Mouse (Mus musculus): Measurements from ENCODE around the gene Jph3. TPM values are rescaled to one million over a fixed set of nuclear protein-coding genes. Genes with fewer than 3 reads are reported as not detected.
A peak's percentile ranks its signal among the peaks of the same experiment; 100 is the strongest.

Jph3 gene
- total RNA-seq, 2 experiments from 2014 or later, result 271 to 301 TPM

GRCm38 (mm10) chr8:121770845-121771752 lies 41.7 kb downstream of the Jph3 start:
- no peak for DNase-seq (ENCODE audit: low spot score in 2 of 2)

DNA sequence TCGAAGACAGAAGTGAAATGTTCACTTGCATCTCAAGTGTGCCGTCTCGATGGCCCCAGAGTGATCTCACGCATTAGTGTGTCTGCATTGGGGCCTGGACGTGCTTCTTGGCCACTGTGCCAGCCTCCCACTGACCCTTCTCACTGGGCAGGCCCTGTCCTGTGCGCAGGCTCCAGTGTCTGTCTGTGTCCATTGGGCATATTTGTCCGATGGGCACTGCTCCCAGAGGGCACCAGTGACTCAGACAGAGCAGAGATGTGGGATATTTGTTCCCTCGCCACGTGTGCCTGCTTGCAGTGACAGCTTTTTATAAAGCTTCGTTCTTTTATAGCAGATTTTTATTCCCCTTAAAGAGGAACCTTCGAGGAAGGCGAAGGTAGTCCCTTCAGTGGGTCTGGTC lies 44.5 kb downstream of the Jph3 start:
- no peak for DNase-seq (ENCODE audit: low spot score in 2 of 2)

GRCm38 (mm10) chr8:121782493-121782892 lies 53.1 kb downstream of the Jph3 start:
- DNase-seq (ENCODE audit: low spot score in 2 of 2), result no peak

GRCm38 (mm10) chr8:121786542-121786941 lies 57.1 kb downstream of the Jph3 start:
- DNase-seq (ENCODE audit: low spot score in 2 of 2), result peak; percentile 64 to 80

- DNase-seq (ENCODE audit: low spot score in 2 of 2), result no peak
Measured at GRCm38 (mm10) chr8:121788786-121789185, 59.4 kb downstream of the Jph3 start.

DNA sequence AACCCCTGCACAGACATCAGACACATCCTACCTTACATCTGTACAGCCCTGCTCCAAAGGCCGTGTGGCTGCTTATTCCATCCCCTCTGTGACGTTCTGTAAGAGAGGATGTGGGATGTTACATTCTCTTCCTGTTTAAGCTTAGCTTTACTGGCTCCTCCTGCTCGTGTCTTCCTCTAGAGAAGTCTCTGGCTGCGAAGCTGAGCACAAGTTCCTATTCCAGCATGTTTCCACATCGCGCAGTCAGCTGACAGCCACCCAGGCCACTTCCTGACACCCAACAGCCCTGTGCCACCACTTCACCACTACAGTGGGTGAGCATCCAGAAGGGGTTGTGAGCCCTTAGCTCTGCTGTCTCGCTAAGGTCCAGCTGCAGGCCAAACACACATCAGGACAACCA lies 62.7 kb downstream of the Jph3 start:
- DNase-seq (ENCODE audit: low spot score in 2 of 2), result no peak

- no peak for DNase-seq (ENCODE audit: low spot score in 2 of 2)
Measured at GRCm38 (mm10) chr8:121792627-121793026, 63.2 kb downstream of the Jph3 start.

- DNase-seq (ENCODE audit: low spot score in 2 of 2), result no peak
Measured at GRCm38 (mm10) chr8:121794151-121794550, 64.7 kb downstream of the Jph3 start.

DNA sequence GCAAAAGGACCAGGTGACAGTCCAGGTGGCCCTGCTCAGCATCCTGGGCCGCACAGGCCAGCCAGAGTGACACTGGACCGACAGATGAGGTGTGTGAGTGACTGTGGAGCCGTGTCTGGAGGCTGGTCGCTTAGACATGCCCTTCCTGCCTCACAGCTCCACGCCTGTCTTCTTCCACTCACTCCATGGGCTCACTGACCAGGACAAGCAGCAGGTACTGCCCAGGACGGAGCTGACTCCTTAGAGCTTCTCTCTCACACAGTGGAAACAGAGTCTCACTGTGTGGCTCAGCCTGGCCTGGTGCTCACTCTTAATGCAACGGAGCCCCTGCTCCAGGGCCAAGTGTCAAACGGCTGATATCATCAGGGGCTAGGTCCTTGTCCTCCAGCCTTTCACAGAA lies 66.0 kb downstream of the Jph3 start:
- no peak for DNase-seq (ENCODE audit: low spot score in 2 of 2)

DNA sequence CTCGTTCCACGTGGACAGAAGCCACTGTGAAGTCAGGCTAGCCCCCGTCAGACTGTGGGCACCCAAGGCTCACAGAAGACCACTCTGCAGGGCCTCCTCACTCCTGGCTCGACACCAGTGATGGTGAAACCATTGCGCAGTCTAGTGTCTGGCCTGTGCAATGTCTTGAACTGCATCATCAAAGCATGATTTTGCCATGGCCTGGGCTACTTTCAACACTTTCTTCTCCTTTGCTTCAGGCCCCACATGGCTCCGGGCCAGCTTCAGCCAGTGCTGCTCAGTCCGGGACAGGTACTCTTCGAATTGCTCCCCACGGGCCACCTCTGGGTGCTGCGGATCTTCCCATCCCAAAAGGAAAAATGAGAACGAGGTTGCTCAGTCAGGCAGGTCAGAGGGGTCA lies 67.0 kb downstream of the Jph3 start:
- DNase-seq (ENCODE audit: low spot score in 2 of 2), result no peak

- DNase-seq (ENCODE audit: low spot score in 2 of 2), result no peak
Measured at GRCm38 (mm10) chr8:121798401-121798800, 69.0 kb downstream of the Jph3 start.

DNA sequence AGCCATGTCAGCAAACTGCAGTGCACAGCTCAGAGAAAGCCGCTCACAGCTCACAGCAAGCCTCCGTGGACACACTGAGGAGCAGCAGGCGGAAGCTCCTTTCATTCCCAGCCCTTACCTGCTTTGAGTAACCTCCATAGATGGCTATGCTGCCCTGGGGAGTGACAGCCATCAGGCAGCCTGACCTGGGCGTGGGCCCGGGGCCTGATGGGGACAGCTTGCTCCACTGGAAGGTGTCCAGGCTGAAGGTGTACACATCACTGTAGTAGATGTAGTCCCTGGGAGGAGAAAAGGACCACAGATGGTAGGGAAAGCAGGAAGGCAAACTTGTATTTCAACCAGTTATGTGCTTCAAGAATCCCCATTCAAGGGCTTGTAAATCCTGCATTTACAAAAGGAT lies 75.4 kb downstream of the Jph3 start:
- no peak for DNase-seq (ENCODE audit: low spot score in 2 of 2)

GRCm38 (mm10) chr8:121806126-121806525 lies 76.7 kb downstream of the Jph3 start:
- DNase-seq (ENCODE audit: low spot score in 2 of 2), result no peak

DNA sequence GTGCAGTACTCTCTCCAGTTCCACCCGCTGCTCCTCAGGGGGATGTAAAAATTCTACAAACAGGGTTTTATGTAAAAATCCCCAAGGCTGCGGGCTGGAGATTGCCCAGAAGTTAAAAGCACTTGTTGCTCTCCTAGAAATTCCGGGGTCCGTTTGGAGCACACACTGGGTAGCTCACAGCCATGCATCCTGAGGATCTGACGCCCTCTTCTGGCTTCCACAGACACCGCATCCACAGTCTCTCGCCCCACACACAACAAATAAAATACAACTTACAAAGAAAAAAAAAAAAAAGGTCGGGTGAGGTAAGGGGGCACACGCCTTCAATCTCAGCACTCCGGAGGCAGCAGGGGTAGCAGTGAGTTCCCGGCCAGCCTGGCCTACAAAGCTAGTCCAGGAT lies 78.6 kb downstream of the Jph3 start:
- DNase-seq (ENCODE audit: low spot score in 2 of 2), result no peak

- DNase-seq (ENCODE audit: low spot score in 2 of 2), result peak; percentile 71 to 80
Measured at GRCm38 (mm10) chr8:121809524-121810155, 80.2 kb downstream of the Jph3 start.

DNA sequence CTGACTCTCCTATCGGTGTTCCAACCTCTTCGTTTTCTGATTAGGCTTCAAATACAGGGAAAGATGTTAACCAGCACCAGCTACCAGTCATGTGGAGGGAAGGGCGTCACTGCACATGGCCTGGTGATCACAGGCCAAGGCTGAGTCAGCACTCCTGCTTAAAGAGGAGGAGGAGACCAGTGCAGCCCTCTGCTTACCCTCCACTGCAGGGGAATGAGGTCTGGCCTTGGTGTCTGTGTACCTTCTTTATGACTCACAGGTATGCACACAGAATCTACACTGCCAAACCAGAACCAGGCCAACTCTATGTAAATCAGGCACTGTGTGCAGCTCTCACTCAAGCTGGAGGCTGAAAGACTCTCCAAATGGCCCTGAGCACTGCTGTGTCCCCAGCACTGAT lies 82.1 kb downstream of the Jph3 start:
- DNase-seq (ENCODE audit: low spot score in 2 of 2), result no peak

GRCm38 (mm10) chr8:121811931-121812570 lies 82.6 kb downstream of the Jph3 start:
- peak in 1 of 2 experiments; percentile 42 for DNase-seq (ENCODE audit: low spot score in 2 of 2)

DNA sequence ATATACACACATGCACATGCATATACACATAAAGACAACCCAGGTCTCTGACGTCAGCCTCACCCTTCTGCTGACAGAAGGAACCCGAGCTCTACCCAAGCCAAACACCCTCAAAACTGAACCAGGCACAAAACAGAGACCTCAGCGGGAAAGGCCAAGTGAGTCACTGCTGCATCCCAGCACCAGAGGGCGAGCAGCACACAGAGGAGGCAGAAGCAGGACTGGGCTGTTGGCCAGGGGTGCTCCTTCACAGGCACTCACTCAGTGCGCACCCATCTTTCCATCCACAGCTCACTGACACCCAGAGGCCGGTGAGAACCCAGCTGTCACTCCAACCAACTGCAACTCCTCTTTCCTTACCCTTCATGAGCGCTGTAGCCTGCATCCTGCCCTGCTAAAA lies 88.8 kb downstream of the Jph3 start:
- DNase-seq (ENCODE audit: low spot score in 2 of 2), result no peak

- DNase-seq (ENCODE audit: low spot score in 2 of 2), result no peak
Measured at GRCm38 (mm10) chr8:121820840-121821239, 91.4 kb downstream of the Jph3 start.

- no peak for DNase-seq (ENCODE audit: low spot score in 2 of 2)
Measured at GRCm38 (mm10) chr8:121821320-121821719, 91.9 kb downstream of the Jph3 start.

GRCm38 (mm10) chr8:121821770-121822169 lies 92.3 kb downstream of the Jph3 start:
- DNase-seq (ENCODE audit: low spot score in 2 of 2), result no peak

DNA sequence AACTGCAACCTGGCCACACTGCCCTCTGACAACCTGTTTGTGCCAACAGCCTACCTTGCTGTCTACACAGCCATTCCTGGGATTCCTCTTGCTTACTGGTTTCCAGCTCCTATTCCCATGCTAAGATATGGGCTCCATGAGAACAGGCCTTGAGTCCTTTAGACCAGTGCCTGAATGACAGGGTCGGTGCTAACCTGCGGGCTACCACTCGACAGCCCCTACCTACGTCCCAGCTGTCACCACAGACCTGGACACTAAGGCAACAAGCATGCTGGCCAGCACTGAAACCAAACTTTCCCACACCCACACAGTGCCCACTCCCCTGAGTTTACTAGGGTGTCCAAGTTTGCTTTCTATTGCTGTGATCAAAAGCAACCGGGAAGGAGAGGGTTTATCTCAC lies 98.3 kb downstream of the Jph3 start:
- no peak for DNase-seq (ENCODE audit: low spot score in 2 of 2)
